Mouse (Mus musculus) naive thymus-derived CD4-positive, alpha-beta T cell, adult 2 months (primary cell): ENCODE measurements around the gene Olfr814.
"Not testable (repeated sequence)": the region's sequence is repeated elsewhere in the genome, so short reads cannot be mapped to it uniquely, and the experiment has no call there.

Source experiments
- DNase-seq: peaks from one replicate; pipeline ENCODE4 v3.0.0-alpha.2; 2011; ENCODE audit warnings: low read depth

The Olfr814 gene

GRCm38 (mm10) chr10:129879751-129880150, at the start of gene Olfr814:
Olfr814 (minus strand) TSS chr10:129879851.
- not testable (repeated sequence) for DNase-seq

DNA sequence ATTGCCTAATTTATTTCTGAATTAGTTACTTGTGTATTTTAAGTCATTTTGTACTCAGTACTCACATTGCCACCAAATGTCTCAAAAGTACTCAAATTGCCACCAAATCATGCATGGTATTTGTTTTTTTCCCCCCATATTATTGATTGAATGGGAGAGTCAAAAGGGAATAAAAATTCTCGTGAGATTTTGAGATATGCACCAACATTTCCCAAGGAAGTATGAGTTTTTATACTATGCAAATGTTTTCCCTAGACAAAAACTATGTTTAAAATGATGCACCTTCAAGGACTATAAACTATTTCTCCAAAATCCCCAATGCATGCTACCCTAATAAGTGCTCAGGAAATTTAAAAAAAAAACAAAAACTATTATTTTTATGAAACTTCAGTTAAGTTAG, 35.8 kb upstream of the Olfr814 start, which contains the start of gene Olfr816:
Olfr816 (minus strand) TSS at position 101 of the 400 bp plus-strand sequence.
- DNase-seq = no peak

- DNase-seq = not testable (repeated sequence)
Observed at GRCm38 (mm10) chr10:129905767-129906166, 26.1 kb upstream of the Olfr814 start, which contains the start of gene Olfr815. Olfr815 (minus strand) TSS chr10:129905867.

- DNase-seq = no peak
Observed at GRCm38 (mm10) chr10:129885934-129886333, 6.3 kb upstream of the Olfr814 start.

- not testable (repeated sequence) for DNase-seq
Observed at GRCm38 (mm10) chr10:129885496-129885895, 5.8 kb upstream of the Olfr814 start.

DNA sequence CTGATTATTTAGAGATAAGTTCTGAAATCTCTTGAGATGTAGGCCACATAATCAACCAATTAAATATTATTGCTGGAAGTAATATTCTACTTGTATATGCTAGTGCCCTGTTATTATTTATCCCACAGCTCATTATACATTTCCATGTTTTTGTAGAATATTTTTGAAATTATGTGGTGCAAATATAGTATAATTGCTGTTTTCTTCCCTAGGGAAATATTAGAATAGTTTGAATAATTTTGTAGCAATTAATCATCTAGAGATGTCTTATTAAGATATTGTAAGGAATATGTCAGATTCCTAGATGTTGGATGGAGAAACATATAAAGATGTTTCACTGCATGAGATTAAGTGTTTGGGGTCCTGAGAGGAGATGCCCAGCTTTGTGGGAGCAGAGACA, 24.6 kb downstream of the Olfr814 start, which contains the start of gene Olfr813:
Olfr813 (plus strand) TSS at position 301 of the 400 bp plus-strand sequence.
- no peak for DNase-seq

GRCm38 (mm10) chr10:129847343-129847742, 32.3 kb downstream of the Olfr814 start:
- no peak for DNase-seq

DNA sequence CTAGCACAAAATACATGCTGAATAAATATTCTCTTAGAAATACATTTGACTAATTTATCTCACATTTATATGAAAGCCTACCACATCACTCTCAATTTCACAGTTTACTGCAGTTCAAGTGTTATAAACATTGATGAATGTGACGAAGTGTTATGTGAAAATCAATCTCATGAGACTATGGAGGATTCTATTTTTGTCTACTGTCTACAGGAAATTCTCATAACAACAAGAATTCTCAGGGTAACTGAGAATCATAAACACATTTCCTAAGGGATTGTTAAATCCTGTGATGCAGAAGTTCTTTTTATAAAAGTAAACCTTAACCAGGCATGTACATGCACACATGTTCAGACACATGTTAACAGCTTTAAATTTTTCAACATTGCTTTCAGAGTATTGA, 33.7 kb downstream of the Olfr814 start, which contains the start of gene Olfr812:
Olfr812 (minus strand) TSS at position 101 of the 400 bp plus-strand sequence.
- DNase-seq = no peak
